Mouse (Mus musculus) limb, embryonic 15.5 days (tissue): Measurements from ENCODE around the gene Gm40193. TPM values are rescaled to one million over a fixed set of nuclear protein-coding genes. Genes with fewer than 3 reads are reported as not detected.

ENCODE experiments used
- ATAC-seq: fragments of 200-750 bp; cut with Nextera tagmentation; 2 replicates; pipeline ENCODE4 v1.8.0; 2017; ENCODE audit warnings: low read depth, moderate TSS enrichment; ENCODE audit not compliant: insufficient number of reproducible peaks, low FRiP score, low TSS enrichment
- H3K27ac ChIP-seq: fragments of 300-500 bp; sonication (generic); 2 replicates; pipeline ENCODE4 v1.5.1; 2015; ENCODE audit warnings: moderate library complexity, mild to moderate bottlenecking, inconsistent platforms
- H3K27me3 ChIP-seq: fragments of 300-500 bp; sonication (generic); 2 replicates; pipeline ENCODE4 v1.6.1; 2015; ENCODE audit warnings: inconsistent platforms
- H3K36me3 ChIP-seq: fragments of 300-500 bp; sonication (generic); 2 replicates; pipeline ENCODE4 v1.6.1; 2015; ENCODE audit warnings: inconsistent platforms
- H3K4me1 ChIP-seq: fragments of 300-500 bp; sonication (generic); 2 replicates; pipeline ENCODE4 v1.6.1; 2015; ENCODE audit warnings: inconsistent platforms
- H3K4me2 ChIP-seq: fragments of 300-500 bp; sonication (generic); 2 replicates; pipeline ENCODE4 v1.6.1; 2015; ENCODE audit warnings: mild to moderate bottlenecking, inconsistent platforms
- H3K4me3 ChIP-seq: fragments of 300-500 bp; sonication (generic); 2 replicates; pipeline ENCODE4 v1.5.1; 2015; ENCODE audit warnings: mild to moderate bottlenecking, inconsistent platforms
- H3K9ac ChIP-seq: fragments of 300-500 bp; sonication (generic); 2 replicates; pipeline ENCODE4 v1.6.1; 2015; ENCODE audit warnings: inconsistent platforms
- H3K9me3 ChIP-seq: fragments of 300-500 bp; sonication (generic); 2 replicates; pipeline ENCODE4 v1.6.1; 2016; ENCODE audit warnings: inconsistent platforms
- WGBS: fragments of 180-500 bp; shearing (Covaris S2); methylation state at CpG from one replicate; pipeline ENCODE4 v1.1.7; 2015; 5-methylcytosine and 5-hydroxymethylcytosine counted together
- polyA plus RNA-seq: library from polyadenylated mRNA; unstranded; fragments of >200 nt; fragmentation: Nextera tagmentation; extraction: Ambion mirVana; gene quantifications from 2 replicates; pipeline ENCODE4 v1.2.1, GENCODE M21; 2015

Gm40193 gene
- polyA plus RNA-seq, 1 experiment from 2014 or later: not detected

GRCm38 (mm10) chr11:70518436-70518835 lies 14.3 kb downstream of the Gm40193 start:
- no peak overlapping the region for H3K4me3 ChIP-seq
- no peaks in the 10 kb centered on the region for H3K9me3 ChIP-seq
- 54% methylated on average over 1 of the region's 1 CpGs for WGBS
- H3K27ac ChIP-seq: no peak overlapping the region
- no peak for ATAC-seq
- no peak overlapping the region for H3K9ac ChIP-seq
- H3K36me3 ChIP-seq: no peaks in the 10 kb centered on the region
- peaks cover 11% of the 10 kb centered on the region for H3K4me1 ChIP-seq
- H3K4me2 ChIP-seq: no peak overlapping the region
- H3K27me3 ChIP-seq: 0 out of 2 replicates have a peak, but pooled peaks cover 4% of the 10 kb centered on the region

- Histone ChIP-seq H3K4me1 (peaks cover 11% of the 10 kb centered on the region), H3K9me3 (no peaks in the 10 kb centered on the region), H3K4me2 (no peak overlapping the region), H3K27ac (no peak overlapping the region), H3K4me3 (no peak overlapping the region), H3K27me3 (0 out of 2 replicates have a peak, but pooled peaks cover 4% of the 10 kb centered on the region), H3K36me3 (no peaks in the 10 kb centered on the region), H3K9ac (no peak overlapping the region)
- WGBS: 21% methylated on average over 2 of the region's 2 CpGs
- no peak for ATAC-seq
Measured at GRCm38 (mm10) chr11:70516352-70516751, 16.4 kb downstream of the Gm40193 start.

GRCm38 (mm10) chr11:70514288-70514687 lies 18.5 kb downstream of the Gm40193 start, which contains the start of gene Vmo1:
Gene Vmo1, minus strand, starts transcription at chr11:70514616.
- H3K4me1 ChIP-seq: 0 out of 2 replicates have a peak, but pooled peaks cover 4% of the 10 kb centered on the region
- no peak within 1 kb of the TSS for H3K4me2 ChIP-seq
- H3K9ac ChIP-seq: no peak within 1 kb of the TSS
- no peak within 1 kb of the TSS for H3K27ac ChIP-seq
- H3K9me3 ChIP-seq: no peaks in the 10 kb centered on the region
- no peak within 1 kb of the TSS for H3K4me3 ChIP-seq
- no peak for ATAC-seq
- H3K27me3 ChIP-seq: 0 out of 2 replicates have a peak, but pooled peaks cover 4% of the 10 kb centered on the region
- no peaks in the 10 kb centered on the region for H3K36me3 ChIP-seq
- WGBS: 85% methylated on average over 7 of the region's 7 CpGs

- no peak overlapping the region for H3K4me3 ChIP-seq
- H3K9me3 ChIP-seq: no peaks in the 10 kb centered on the region
- no peak overlapping the region for H3K27ac ChIP-seq
- H3K27me3 ChIP-seq: 0 out of 2 replicates have a peak, but pooled peaks cover 2% of the 10 kb centered on the region
- no peak overlapping the region for H3K4me2 ChIP-seq
- no peak for ATAC-seq
- WGBS: 47% methylated on average over 11 of the region's 11 CpGs
- no peak overlapping the region for H3K9ac ChIP-seq
- no peaks in the 10 kb centered on the region for H3K36me3 ChIP-seq
- 0 out of 2 replicates have a peak, but pooled peaks cover 4% of the 10 kb centered on the region for H3K4me1 ChIP-seq
Measured at GRCm38 (mm10) chr11:70513520-70513919, 19.2 kb downstream of the Gm40193 start.

GRCm38 (mm10) chr11:70512709-70513342 lies 19.9 kb downstream of the Gm40193 start:
- Histone ChIP-seq H3K36me3 (no peaks in the 10 kb centered on the region), H3K9me3 (no peaks in the 10 kb centered on the region), H3K9ac (no peak overlapping the region), H3K27me3 (0 out of 2 replicates have a peak, but pooled peaks cover 2% of the 10 kb centered on the region), H3K4me1 (0 out of 2 replicates have a peak, but pooled peaks cover 4% of the 10 kb centered on the region), H3K4me3 (no peak overlapping the region), H3K27ac (no peak overlapping the region), H3K4me2 (no peak overlapping the region)
- 73% methylated on average over 7 of the region's 7 CpGs for WGBS
- no peak for ATAC-seq

GRCm38 (mm10) chr11:70511825-70512224 lies 20.9 kb downstream of the Gm40193 start:
- Histone ChIP-seq H3K27ac (no peak overlapping the region), H3K36me3 (no peaks in the 10 kb centered on the region), H3K9me3 (no peaks in the 10 kb centered on the region), H3K4me3 (no peak overlapping the region), H3K27me3 (0 out of 2 replicates have a peak, but pooled peaks cover 2% of the 10 kb centered on the region), H3K4me2 (no peak overlapping the region), H3K4me1 (0 out of 2 replicates have a peak, but pooled peaks cover 4% of the 10 kb centered on the region), H3K9ac (no peak overlapping the region)
- 91% methylated on average over 7 of the region's 7 CpGs for WGBS
- no peak for ATAC-seq

- H3K4me2 ChIP-seq: no peak overlapping the region
- H3K9me3 ChIP-seq: no peaks in the 10 kb centered on the region
- H3K36me3 ChIP-seq: no peaks in the 10 kb centered on the region
- ATAC-seq: no peak
- H3K27me3 ChIP-seq: 0 out of 2 replicates have a peak, but pooled peaks cover 2% of the 10 kb centered on the region
- WGBS: 69% methylated on average over 2 of the region's 2 CpGs
- no peak overlapping the region for H3K27ac ChIP-seq
- 0 out of 2 replicates have a peak, but pooled peaks cover 4% of the 10 kb centered on the region for H3K4me1 ChIP-seq
- no peak overlapping the region for H3K9ac ChIP-seq
- no peak overlapping the region for H3K4me3 ChIP-seq
Measured at GRCm38 (mm10) chr11:70511242-70511641, 21.5 kb downstream of the Gm40193 start.

GRCm38 (mm10) chr11:70509753-70510564 lies 22.8 kb downstream of the Gm40193 start:
- ATAC-seq: no peak
- no peaks in the 10 kb centered on the region for H3K9me3 ChIP-seq
- H3K4me2 ChIP-seq: peak overlapping the region; percentile 37
- 0 out of 2 replicates have a peak overlapping the region, but pooled peaks have one; percentile 10 for H3K9ac ChIP-seq
- WGBS: 9% methylated on average over 19 of the region's 19 CpGs
- H3K27me3 ChIP-seq: 0 out of 2 replicates have a peak, but pooled peaks cover 2% of the 10 kb centered on the region
- H3K4me1 ChIP-seq: 0 out of 2 replicates have a peak, but pooled peaks cover 4% of the 10 kb centered on the region
- no peak overlapping the region for H3K4me3 ChIP-seq
- no peak overlapping the region for H3K27ac ChIP-seq
- H3K36me3 ChIP-seq: no peaks in the 10 kb centered on the region

GRCm38 (mm10) chr11:70506962-70507515 lies 25.7 kb downstream of the Gm40193 start:
- no peak for ATAC-seq
- Histone ChIP-seq H3K27ac (no peak overlapping the region), H3K4me1 (0 out of 2 replicates have a peak, but pooled peaks cover 4% of the 10 kb centered on the region), H3K27me3 (0 out of 2 replicates have a peak, but pooled peaks cover 2% of the 10 kb centered on the region), H3K9ac (no peak overlapping the region), H3K4me3 (no peak overlapping the region), H3K9me3 (no peaks in the 10 kb centered on the region), H3K4me2 (no peak overlapping the region), H3K36me3 (no peaks in the 10 kb centered on the region)
- 61% methylated on average over 7 of the region's 7 CpGs for WGBS

GRCm38 (mm10) chr11:70506385-70506784 lies 26.4 kb downstream of the Gm40193 start:
- no peak overlapping the region for H3K4me3 ChIP-seq
- H3K9me3 ChIP-seq: no peaks in the 10 kb centered on the region
- 0 out of 2 replicates have a peak, but pooled peaks cover 4% of the 10 kb centered on the region for H3K4me1 ChIP-seq
- 0 out of 2 replicates have a peak, but pooled peaks cover 2% of the 10 kb centered on the region for H3K27me3 ChIP-seq
- no peak overlapping the region for H3K4me2 ChIP-seq
- H3K9ac ChIP-seq: no peak overlapping the region
- ATAC-seq: no peak
- no peaks in the 10 kb centered on the region for H3K36me3 ChIP-seq
- WGBS: 23% methylated on average over 4 of the region's 4 CpGs
- no peak overlapping the region for H3K27ac ChIP-seq

- WGBS: 72% methylated on average over 9 of the region's 9 CpGs
- no peaks in the 10 kb centered on the region for H3K36me3 ChIP-seq
- H3K4me2 ChIP-seq: no peak within 1 kb of the TSS
- H3K27ac ChIP-seq: no peak within 1 kb of the TSS
- H3K9ac ChIP-seq: no peak within 1 kb of the TSS
- H3K4me3 ChIP-seq: no peak within 1 kb of the TSS
- H3K9me3 ChIP-seq: no peaks in the 10 kb centered on the region
- H3K4me1 ChIP-seq: 0 out of 2 replicates have a peak, but pooled peaks cover 3% of the 10 kb centered on the region
- H3K27me3 ChIP-seq: no peaks in the 10 kb centered on the region
- ATAC-seq: no peak
Measured at GRCm38 (mm10) chr11:70504970-70505369, 27.8 kb downstream of the Gm40193 start, which contains the start of gene Tm4sf5. Gene Tm4sf5, plus strand, starts transcription at chr11:70505244.
